In the genomic region with DNA sequence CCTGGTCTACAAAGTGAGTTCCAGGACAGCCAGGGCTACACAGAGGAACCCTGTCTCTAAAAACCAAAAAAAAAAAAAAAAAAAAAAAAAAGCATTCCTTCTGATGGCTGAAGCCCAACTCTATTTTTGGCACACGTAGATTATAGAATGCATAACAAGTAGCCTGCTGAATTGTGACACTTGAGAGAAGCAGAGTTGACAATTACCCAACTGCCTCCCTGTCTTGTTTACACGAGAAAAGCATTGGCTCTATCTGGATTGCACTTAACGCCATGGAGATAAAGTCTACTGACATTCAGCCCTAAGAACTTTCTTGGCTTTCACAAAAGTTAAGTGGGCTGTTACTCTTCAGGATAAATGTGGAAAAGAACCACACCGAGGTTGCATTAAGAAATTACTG, we compare ENCODE assay signal across 28 mouse cellular contexts. TPM values are rescaled to one million over a fixed set of nuclear protein-coding genes. Genes with fewer than 3 reads are reported as not detected.
A peak's percentile ranks its signal among the peaks of the same experiment; 100 is the strongest.
DNase-seq lines count a peak whose midpoint lies in the region; ATAC-seq lines count a peak whose summit lies in the region.
"Had no signal": no experiment of that assay in that cellular context is flagged by ENCODE, and none has a peak within 500 bp of the region (broad histone marks: within the 10 kb centered on the region; RNA-seq: fewer than 3 reads in every experiment).

No protein-coding gene starts in this region.

- no peak for DNase-seq in heart, postnatal 25 days (ENCODE audit: low spot score)
- no peak for DNase-seq in liver, embryonic 11.5 days (ENCODE audit: low spot score)
- peak; percentile 21 for DNase-seq in lung, postnatal 25 days (ENCODE audit: low spot score)
- DNase-seq in lung, postnatal 4 days: no peak
- DNase-seq: adrenal gland, postnatal 25 days; cerebellum, adult 11-12 months; cerebellum, adult 9-11 months; gastrocnemius, adult 2 months; gastrocnemius, postnatal 36 days; heart, adult 18-20 months; retina, postnatal 1 day; right cerebral cortex, postnatal 14 days; thymus, postnatal 4 days had no signal

- ATAC-seq in heart, embryonic 15.5 days (replicated peaks; ENCODE audit: insufficient number of reproducible peaks, insufficient read depth, low FRiP score, low read depth): peak; percentile 64; the same call in 1 of the 2 replicates
- ATAC-seq in liver, embryonic 16.5 days (ENCODE audit: low read depth): peak; percentile 54; the same call in 1 of the 2 replicates
- no peak for ATAC-seq in liver, embryonic 11.5 days (replicated peaks; ENCODE audit: low FRiP score)
- no peak for ATAC-seq in forebrain, embryonic 12.5 days (ENCODE audit: low FRiP score)
- ATAC-seq: CD4-positive, CD25-positive, alpha-beta regulatory T cell, adult 4 months; forebrain, embryonic 16.5 days; inflammation-experienced regulatory T-cells, adult 6 months; midbrain, embryonic 15.5 days had no signal

- 29% methylated on average over 4 of the region's 4 CpGs for WGBS in heart, embryonic 15.5 days
- WGBS in liver, embryonic 16.5 days (ENCODE audit: insufficient replicate concordance): 44% methylated on average over 4 of the region's 4 CpGs
- WGBS in liver, embryonic 11.5 days: 62% methylated on average over 4 of the region's 4 CpGs
- WGBS in forebrain, embryonic 12.5 days: 73% methylated on average over 4 of the region's 4 CpGs

- no peak overlapping the region for H3K9ac ChIP-seq in heart, embryonic 15.5 days
- H3K9ac ChIP-seq in liver, embryonic 16.5 days (ENCODE audit: low read depth, low read length): no peak overlapping the region
- no peak overlapping the region for H3K9ac ChIP-seq in liver, embryonic 11.5 days (ENCODE audit: low read depth, low read length)
- no peak overlapping the region for H3K9ac ChIP-seq in forebrain, embryonic 12.5 days
- H3K9ac ChIP-seq: embryonic facial prominence, embryonic 13.5 days; hindbrain, embryonic 15.5 days; limb, embryonic 13.5 days; liver, embryonic 15.5 days; midbrain, embryonic 15.5 days; neural tube, embryonic 15.5 days had no signal

- no peaks in the 10 kb centered on the region for H3K27me3 ChIP-seq in heart, embryonic 15.5 days
- no peaks in the 10 kb centered on the region for H3K27me3 ChIP-seq in liver, embryonic 16.5 days (ENCODE audit: control insufficient read depth, insufficient read depth, low read depth, low read length)
- no peaks in the 10 kb centered on the region for H3K27me3 ChIP-seq in liver, embryonic 11.5 days (replicated peaks; ENCODE audit: control insufficient read depth, insufficient read depth, low read length)
- no peaks in the 10 kb centered on the region for H3K27me3 ChIP-seq in forebrain, embryonic 12.5 days
- H3K27me3 ChIP-seq: embryonic facial prominence, embryonic 13.5 days; hindbrain, embryonic 15.5 days; limb, embryonic 13.5 days; liver, embryonic 15.5 days; midbrain, embryonic 15.5 days; neural tube, embryonic 15.5 days had no signal

- no peak overlapping the region for H3K4me3 ChIP-seq in heart, embryonic 15.5 days
- no peak overlapping the region for H3K4me3 ChIP-seq in liver, embryonic 16.5 days (ENCODE audit: low read depth, low read length)
- H3K4me3 ChIP-seq in liver, embryonic 11.5 days (ENCODE audit: low read depth, low read length): no peak overlapping the region
- H3K4me3 ChIP-seq in forebrain, embryonic 12.5 days (replicated peaks): no peak overlapping the region
- H3K4me3 ChIP-seq: embryonic facial prominence, embryonic 13.5 days; forebrain, embryonic 10.5 days; gastrocnemius, adult 2 months; hindbrain, embryonic 15.5 days; limb, embryonic 13.5 days; liver, embryonic 15.5 days; midbrain, embryonic 10.5 days; midbrain, embryonic 15.5 days; neural tube, embryonic 15.5 days had no signal

- H3K27ac ChIP-seq in heart, embryonic 15.5 days: peak overlapping the region; percentile 42
- peak overlapping the region; percentile 50; the same call in 1 of the 2 replicates for H3K27ac ChIP-seq in liver, embryonic 16.5 days (ENCODE audit: low read length)
- no peak overlapping the region for H3K27ac ChIP-seq in liver, embryonic 11.5 days (ENCODE audit: low read depth, low read length)
- no peak overlapping the region for H3K27ac ChIP-seq in forebrain, embryonic 12.5 days
- H3K27ac ChIP-seq: embryonic facial prominence, embryonic 13.5 days; forebrain, embryonic 10.5 days; gastrocnemius, adult 2 months; hindbrain, embryonic 15.5 days; kidney, postnatal 0 days; limb, embryonic 13.5 days; liver, embryonic 15.5 days; midbrain, embryonic 10.5 days; midbrain, embryonic 15.5 days; neural tube, embryonic 15.5 days had no signal

- H3K4me1 ChIP-seq in heart, embryonic 15.5 days (replicated peaks): peaks cover 16% of the 10 kb centered on the region
- H3K4me1 ChIP-seq in liver, embryonic 16.5 days (ENCODE audit: control insufficient read depth, low read depth, low read length): no peaks in the 10 kb centered on the region
- no peaks in the 10 kb centered on the region for H3K4me1 ChIP-seq in liver, embryonic 11.5 days (replicated peaks; ENCODE audit: control insufficient read depth, insufficient read depth, low read length)
- H3K4me1 ChIP-seq in forebrain, embryonic 12.5 days: peaks cover 2% of the 10 kb centered on the region; the same call in 1 of the 2 replicates
- H3K4me1 ChIP-seq: embryonic facial prominence, embryonic 13.5 days; hindbrain, embryonic 15.5 days; limb, embryonic 13.5 days; liver, embryonic 15.5 days; midbrain, embryonic 15.5 days; neural tube, embryonic 15.5 days had no signal

- no peak overlapping the region for H3K4me2 ChIP-seq in heart, embryonic 15.5 days
- H3K4me2 ChIP-seq in liver, embryonic 16.5 days (ENCODE audit: low read depth, low read length): no peak overlapping the region
- H3K4me2 ChIP-seq in liver, embryonic 11.5 days: no peak overlapping the region
- no peak overlapping the region for H3K4me2 ChIP-seq in forebrain, embryonic 12.5 days
- H3K4me2 ChIP-seq: embryonic facial prominence, embryonic 13.5 days; hindbrain, embryonic 15.5 days; limb, embryonic 13.5 days; liver, embryonic 15.5 days; midbrain, embryonic 15.5 days; neural tube, embryonic 15.5 days had no signal

- H3K36me3 ChIP-seq in heart, embryonic 15.5 days: no peaks in the 10 kb centered on the region
- no peaks in the 10 kb centered on the region for H3K36me3 ChIP-seq in liver, embryonic 16.5 days (ENCODE audit: control insufficient read depth, insufficient read depth)
- no peaks in the 10 kb centered on the region for H3K36me3 ChIP-seq in liver, embryonic 11.5 days (ENCODE audit: control insufficient read depth, insufficient read depth, low read length)
- no peaks in the 10 kb centered on the region for H3K36me3 ChIP-seq in forebrain, embryonic 12.5 days (replicated peaks)
- H3K36me3 ChIP-seq: embryonic facial prominence, embryonic 13.5 days; forebrain, embryonic 10.5 days; hindbrain, embryonic 15.5 days; limb, embryonic 13.5 days; liver, embryonic 15.5 days; midbrain, embryonic 10.5 days; midbrain, embryonic 15.5 days; neural tube, embryonic 15.5 days had no signal

- intact Hi-C loops in heart, postnatal 25 days (cut with DNase I): no loop called here

- H3K9me3 ChIP-seq in heart, embryonic 15.5 days (replicated peaks): no peaks in the 10 kb centered on the region
- no peaks in the 10 kb centered on the region for H3K9me3 ChIP-seq in liver, embryonic 16.5 days (replicated peaks; ENCODE audit: control insufficient read depth, low read length)
- no peaks in the 10 kb centered on the region for H3K9me3 ChIP-seq in liver, embryonic 11.5 days (ENCODE audit: control insufficient read depth, low read length)
- no peaks in the 10 kb centered on the region for H3K9me3 ChIP-seq in forebrain, embryonic 12.5 days
- H3K9me3 ChIP-seq: embryonic facial prominence, embryonic 13.5 days; forebrain, embryonic 10.5 days; hindbrain, embryonic 15.5 days; limb, embryonic 13.5 days; liver, embryonic 15.5 days; midbrain, embryonic 10.5 days; midbrain, embryonic 15.5 days; neural tube, embryonic 15.5 days had no signal

RNA-seq across cellular contexts. Expression of a gene that starts 39.5 kb away (rescaled TPM):
- 6.1 and 6.3 TPM in 2 replicates for polyA plus RNA-seq in heart, embryonic 15.5 days (2015; fragmentation: Nextera tagmentation; extraction: Ambion mirVana)
- 1 to 10 TPM; 5.6 to 8.6 TPM for total RNA-seq in heart, postnatal 25 days (2021)
- 1.4 and 1.6 TPM in 2 replicates for polyA plus RNA-seq in liver, embryonic 16.5 days (2015; fragmentation: Nextera tagmentation; extraction: Ambion mirVana)
- polyA plus RNA-seq in liver, embryonic 11.5 days (2014; fragmentation: Nextera tagmentation; extraction: Ambion mirVana): 4.0 and 6.0 TPM in 2 replicates
- 20.3 and 22.2 TPM in 2 replicates for polyA plus RNA-seq in forebrain, embryonic 12.5 days (2016; fragmentation: Nextera tagmentation; extraction: Ambion mirVana)

RNA-seq across cellular contexts. Expression of a gene that starts 39.8 kb away (rescaled TPM):
- 1.2 and 2.6 TPM in 2 replicates for polyA plus RNA-seq in heart, embryonic 15.5 days (2015; fragmentation: Nextera tagmentation; extraction: Ambion mirVana)
- total RNA-seq in heart, postnatal 25 days (2021): 1 to 10 TPM; 1.7 to 2.3 TPM
- not detected in 2 replicates for polyA plus RNA-seq in liver, embryonic 16.5 days (2015; fragmentation: Nextera tagmentation; extraction: Ambion mirVana)
- polyA plus RNA-seq in liver, embryonic 11.5 days (2014; fragmentation: Nextera tagmentation; extraction: Ambion mirVana): 0.16 and 0.27 TPM in 2 replicates
- polyA plus RNA-seq in forebrain, embryonic 12.5 days (2016; fragmentation: Nextera tagmentation; extraction: Ambion mirVana): 1.3 and 2.3 TPM in 2 replicates
- polyA plus RNA-seq: liver, embryonic 15.5 days had no signal

Comparison
In these comparisons a context has a peak if more than half of its experiments do, and no peak if none do; other contexts are left out.
1. ATAC-seq: peak in heart, embryonic 15.5 days (single experiment) and liver, embryonic 16.5 days (single experiment); none in liver, embryonic 11.5 days (single experiment) and forebrain, embryonic 12.5 days (single experiment).
2. H3K27ac ChIP-seq: peak in heart, embryonic 15.5 days (single experiment) and liver, embryonic 16.5 days (single experiment); none in liver, embryonic 11.5 days (single experiment) and forebrain, embryonic 12.5 days (single experiment).